Comparison of ENCODE assay signal across 19 mouse cellular contexts in genomic region chr2:109487591-109487990, GRCm38 (mm10).
A peak's percentile ranks its signal among the peaks of the same experiment; 100 is the strongest.
DNase-seq lines count a peak whose midpoint lies in the region; ATAC-seq and TF ChIP-seq lines count a peak whose summit lies in the region.
"Had no signal": no experiment of that assay in that cellular context is flagged by ENCODE, and none has a peak within 500 bp of the region (broad histone marks: within the 10 kb centered on the region; RNA-seq: fewer than 3 reads in every experiment).

No protein-coding gene starts in this region.

- no peak overlapping the region for H3K27ac ChIP-seq in liver, adult 2 months (replicated peaks; ENCODE audit: insufficient read depth, low read depth, low read length)
- no peak overlapping the region for H3K27ac ChIP-seq in liver, embryonic 11.5 days (ENCODE audit: low read depth, low read length)
- H3K27ac ChIP-seq in liver, embryonic 16.5 days (ENCODE audit: low read length): no peak overlapping the region
- no peak overlapping the region for H3K27ac ChIP-seq in liver, postnatal 0 days (ENCODE audit: low read depth)

- H3K79me2 ChIP-seq in liver, adult 2 months (ENCODE audit: control insufficient read depth, insufficient read depth, low read length): no peaks in the 10 kb centered on the region

- peaks cover 7% of the 10 kb centered on the region; the same call in 1 of the 2 replicates for H3K4me1 ChIP-seq in liver, adult 2 months (ENCODE audit: control insufficient read depth, insufficient read depth, low read length)
- H3K4me1 ChIP-seq in liver, embryonic 11.5 days (replicated peaks; ENCODE audit: control insufficient read depth, insufficient read depth, low read length): no peaks in the 10 kb centered on the region
- no peaks in the 10 kb centered on the region for H3K4me1 ChIP-seq in liver, embryonic 16.5 days (ENCODE audit: control insufficient read depth, low read depth, low read length)
- no peaks in the 10 kb centered on the region for H3K4me1 ChIP-seq in liver, postnatal 0 days (ENCODE audit: insufficient read depth)

- no peak for ATAC-seq in liver, embryonic 11.5 days (replicated peaks; ENCODE audit: low FRiP score)
- peak; percentile 30; the same call in 1 of the 2 replicates for ATAC-seq in liver, embryonic 16.5 days (ENCODE audit: low read depth)
- ATAC-seq in liver, postnatal 0 days: no peak
- ATAC-seq: activated CD4-positive, CD25-positive, alpha-beta regulatory T cell, adult 4 months; CD4-positive, CD25-positive, alpha-beta regulatory T cell, adult 4 months; Patski had no signal

- no peak for TF ChIP-seq CTCF in liver, adult 2 months (IDR thresholded peaks at IDR 0.05; ENCODE audit: low read depth, low read length)
- no peak for TF ChIP-seq CTCF in liver, postnatal 0 days (IDR thresholded peaks at IDR 0.05; ENCODE audit: low read depth)

- no peak for TF ChIP-seq EP300 in liver, postnatal 0 days (IDR thresholded peaks at IDR 0.05; ENCODE audit: low read depth)

- no peak overlapping the region for H3K9ac ChIP-seq in liver, adult 2 months (ENCODE audit: low read depth, low read length)
- no peak overlapping the region for H3K9ac ChIP-seq in liver, embryonic 11.5 days (ENCODE audit: low read depth, low read length)
- H3K9ac ChIP-seq in liver, embryonic 16.5 days (ENCODE audit: low read depth, low read length): no peak overlapping the region
- H3K9ac ChIP-seq in liver, postnatal 0 days (replicated peaks): no peak overlapping the region

- no peaks in the 10 kb centered on the region for H3K9me3 ChIP-seq in liver, embryonic 11.5 days (ENCODE audit: control insufficient read depth, low read length)
- no peaks in the 10 kb centered on the region for H3K9me3 ChIP-seq in liver, embryonic 16.5 days (replicated peaks; ENCODE audit: control insufficient read depth, low read length)
- no peaks in the 10 kb centered on the region for H3K9me3 ChIP-seq in liver, postnatal 0 days (ENCODE audit: low read length)
- H3K9me3 ChIP-seq: G1E had no signal

- H3K36me3 ChIP-seq in liver, adult 2 months (ENCODE audit: control insufficient read depth, insufficient read depth, low read length): no peaks in the 10 kb centered on the region
- H3K36me3 ChIP-seq in liver, embryonic 11.5 days (ENCODE audit: control insufficient read depth, insufficient read depth, low read length): no peaks in the 10 kb centered on the region
- no peaks in the 10 kb centered on the region for H3K36me3 ChIP-seq in liver, embryonic 16.5 days (ENCODE audit: control insufficient read depth, insufficient read depth)
- no peaks in the 10 kb centered on the region for H3K36me3 ChIP-seq in liver, postnatal 0 days (replicated peaks; ENCODE audit: insufficient read depth, low read length)
- H3K36me3 ChIP-seq: G1E had no signal

- H3K27me3 ChIP-seq in liver, adult 2 months (ENCODE audit: control insufficient read depth, insufficient read depth, low read length): no peaks in the 10 kb centered on the region
- no peaks in the 10 kb centered on the region for H3K27me3 ChIP-seq in liver, embryonic 11.5 days (replicated peaks; ENCODE audit: control insufficient read depth, insufficient read depth, low read length)
- H3K27me3 ChIP-seq in liver, embryonic 16.5 days (ENCODE audit: control insufficient read depth, insufficient read depth, low read depth, low read length): no peaks in the 10 kb centered on the region
- no peaks in the 10 kb centered on the region for H3K27me3 ChIP-seq in liver, postnatal 0 days (ENCODE audit: insufficient read depth, low read length)
- H3K27me3 ChIP-seq: CH12.LX, Patski had no signal

- TF ChIP-seq POLR2A in liver, adult 2 months (IDR thresholded peaks at IDR 0.05; ENCODE audit: extremely low read depth, insufficient read depth, low read length): no peak

- H3K4me2 ChIP-seq in liver, embryonic 11.5 days: no peak overlapping the region
- H3K4me2 ChIP-seq in liver, embryonic 16.5 days (ENCODE audit: low read depth, low read length): no peak overlapping the region
- H3K4me2 ChIP-seq in liver, postnatal 0 days (ENCODE audit: low read depth, low read length): no peak overlapping the region

- 13% methylated on average over 1 of the region's 1 CpGs for WGBS in liver, adult 2 months
- WGBS in liver, embryonic 11.5 days: 76% methylated on average over 1 of the region's 1 CpGs
- WGBS in liver, embryonic 16.5 days (ENCODE audit: insufficient replicate concordance): 54% methylated on average over 1 of the region's 1 CpGs
- WGBS in liver, postnatal 0 days (ENCODE audit: insufficient replicate concordance): 81% methylated on average over 1 of the region's 1 CpGs

- H3K4me3 ChIP-seq in liver, adult 2 months (ENCODE audit: insufficient read depth, low read depth, low read length): no peak overlapping the region
- H3K4me3 ChIP-seq in liver, embryonic 11.5 days (ENCODE audit: low read depth, low read length): no peak overlapping the region
- no peak overlapping the region for H3K4me3 ChIP-seq in liver, embryonic 16.5 days (ENCODE audit: low read depth, low read length)
- no peak overlapping the region for H3K4me3 ChIP-seq in liver, postnatal 0 days (ENCODE audit: low read depth, low read length)

- peak; percentile 96 for DNase-seq in liver, adult 2 months (ENCODE audit: extremely low read depth, low read depth, low spot score)
- no peak for DNase-seq in liver, embryonic 11.5 days (ENCODE audit: low spot score)
- no peak for DNase-seq in liver, postnatal 0 days
- DNase-seq: adrenal gland, adult 2 months; adrenal gland, adult 8-10 months; adrenal gland, postnatal 10 days; adrenal gland, postnatal 14 days; adrenal gland, postnatal 25 days; adrenal gland, postnatal 36 days; B cell, adult 2 months; cerebellum, adult 11 months; cerebellum, adult 11-12 months; cerebellum, adult 18-20 months had no signal
